Mouse (Mus musculus) ES-Bruce4 (cell line): ENCODE data around the gene Gm8126.
"Not testable (repeated sequence)": the region's sequence is repeated elsewhere in the genome, so short reads cannot be mapped to it uniquely, and the experiment has no call there.

Experiments used
- CTCF ChIP-seq: IDR thresholded peaks from one replicate; pipeline ENCODE4 v1.8.1; 2011; ENCODE audit warnings: low read depth, low read length
- EP300 ChIP-seq: IDR thresholded peaks from 2 replicates; pipeline ENCODE4 v1.6.1; 2011; ENCODE audit warnings: low read depth, low read length; ENCODE audit not compliant: insufficient read depth
- POLR2A ChIP-seq: IDR thresholded peaks from one replicate; pipeline ENCODE4 v1.8.1; 2011; ENCODE audit warnings: low read length; ENCODE audit not compliant: insufficient read depth

- not testable (repeated sequence) for TF ChIP-seq POLR2A, EP300, CTCF
Observed at GRCm38 (mm10) chr14:43250549-43251253, 7.7 kb upstream of the Gm8126 start.
